Mouse (Mus musculus): Measurements from ENCODE around the gene Kprp.
"Not testable (repeated sequence)": the region's sequence is repeated elsewhere in the genome, so short reads cannot be mapped to it uniquely, and the experiment has no call there.

The Kprp gene

GRCm38 (mm10) chr3:92827108-92827507 lies at the start of gene Kprp:
Gene Kprp, minus strand, starts transcription at chr3:92827247.
- DNase-seq (ENCODE audit: low spot score in 2 of 2) = no peak

GRCm38 (mm10) chr3:92874180-92874579 lies 47.1 kb upstream of the Kprp start:
- DNase-seq (ENCODE audit: low spot score in 2 of 2) = peak; percentile 2 to 10

GRCm38 (mm10) chr3:92870116-92870515 lies 43.1 kb upstream of the Kprp start, which contains the start of gene 2310050C09Rik:
Gene 2310050C09Rik, minus strand, starts transcription at chr3:92870216.
- DNase-seq (ENCODE audit: low spot score in 2 of 2) = no peak

- DNase-seq (ENCODE audit: low spot score in 2 of 2) = no peak
Observed at GRCm38 (mm10) chr3:92851186-92851585, 24.1 kb upstream of the Kprp start, which contains the start of gene Lce1l. Gene Lce1l, minus strand, starts transcription at chr3:92851286.

GRCm38 (mm10) chr3:92825808-92826207 lies 1.2 kb downstream of the Kprp start:
- DNase-seq (ENCODE audit: low spot score in 2 of 2) = no peak

GRCm38 (mm10) chr3:92816036-92816435 lies 11.0 kb downstream of the Kprp start:
- DNase-seq (ENCODE audit: low spot score in 2 of 2) = not testable (repeated sequence)

- DNase-seq (ENCODE audit: low spot score in 2 of 2) = no peak
Observed at GRCm38 (mm10) chr3:92815581-92815980, 11.5 kb downstream of the Kprp start.

- no peak for DNase-seq (ENCODE audit: low spot score in 2 of 2)
Observed at GRCm38 (mm10) chr3:92807791-92808190, 19.3 kb downstream of the Kprp start, which contains the start of gene Lce1k. Gene Lce1k, minus strand, starts transcription at chr3:92807891.

- no peak for DNase-seq (ENCODE audit: low spot score in 2 of 2)
Observed at GRCm38 (mm10) chr3:92790414-92790813, 36.6 kb downstream of the Kprp start, which contains the start of gene Lce1j. Gene Lce1j, minus strand, starts transcription at chr3:92790514.

- no peak for DNase-seq (ENCODE audit: low spot score in 2 of 2)
Observed at GRCm38 (mm10) chr3:92778799-92779198, 48.2 kb downstream of the Kprp start, which contains the start of gene Lce1i. Gene Lce1i, minus strand, starts transcription at chr3:92778899.

All from right cerebral cortex, postnatal 36 days (tissue).